Mouse (Mus musculus) liver, adult 2 months (tissue): ENCODE results near the gene Mpp3.

ENCODE experiments used
- CTCF ChIP-seq: fragments of 200-500 bp; IDR thresholded peaks from 2 replicates; pipeline ENCODE4 v1.5.1; 2011; ENCODE audit warnings: low read depth, low read length, control low read depth
- POLR2A ChIP-seq: fragments of 200-500 bp; IDR thresholded peaks from 2 replicates; pipeline ENCODE4 v1.6.1; 2011; ENCODE audit warnings: low read length, control low read depth; ENCODE audit not compliant: insufficient read depth; ENCODE audit errors: extremely low read depth

DNA sequence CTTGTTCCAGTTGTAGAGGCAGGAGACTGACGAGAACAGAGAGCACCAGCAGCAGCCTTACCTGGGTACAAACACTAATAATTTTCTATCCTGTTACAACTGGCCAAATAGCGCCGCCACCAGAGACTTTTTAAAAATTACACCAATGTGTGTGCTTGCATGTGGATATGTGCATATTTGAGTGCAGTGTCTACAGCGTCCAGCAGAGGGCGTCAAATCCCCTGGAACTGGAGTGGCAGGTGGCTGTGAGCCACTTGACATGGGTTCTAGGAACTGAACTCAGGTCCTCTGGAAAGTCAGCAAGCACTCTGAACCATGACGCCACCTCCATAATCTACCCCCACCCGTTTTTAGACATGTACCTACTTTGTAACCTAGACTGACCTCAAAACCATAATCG lies 24.0 kb downstream of the Mpp3 start:
- TF ChIP-seq CTCF (peak; percentile 53; the same call in 1 of the 2 replicates), POLR2A (no peak)
